Mouse (Mus musculus) urinary bladder, postnatal 14 days (tissue): ENCODE results near the gene Ccdc144b.
A peak's percentile ranks its signal among the peaks of the same experiment; 100 is the strongest.

Source experiments
- DNase-seq: peaks from one replicate; pipeline ENCODE4 v3.0.0; 2021; ENCODE audit warnings: low spot score

The Ccdc144b gene

GRCm38 (mm10) chr3:36025732-36026131 is 27.6 kb downstream of the Ccdc144b start:
- DNase-seq: no peak

GRCm38 (mm10) chr3:36011239-36011638 is 42.1 kb downstream of the Ccdc144b start:
- no peak for DNase-seq

GRCm38 (mm10) chr3:36008411-36009154 is 44.8 kb downstream of the Ccdc144b start:
- no peak for DNase-seq

- no peak for DNase-seq
These were observed 49.1 kb downstream of the Ccdc144b start for GRCm38 (mm10) chr3:36004028-36004895.

GRCm38 (mm10) chr3:36000275-36001239 is 52.8 kb downstream of the Ccdc144b start, which contains the start of gene Mccc1:
Mccc1 (minus strand) TSS chr3:36000678.
- DNase-seq: peak; percentile 93

GRCm38 (mm10) chr3:35994552-35995531 is 58.5 kb downstream of the Ccdc144b start:
- DNase-seq: no peak

GRCm38 (mm10) chr3:35990715-35991114 is 62.6 kb downstream of the Ccdc144b start:
- DNase-seq: no peak

- no peak for DNase-seq
These were observed 65.3 kb downstream of the Ccdc144b start for GRCm38 (mm10) chr3:35988031-35988430.

GRCm38 (mm10) chr3:35986266-35986665 is 67.1 kb downstream of the Ccdc144b start:
- no peak for DNase-seq

GRCm38 (mm10) chr3:35973551-35973950 is 79.8 kb downstream of the Ccdc144b start:
- peak; percentile 46 for DNase-seq

GRCm38 (mm10) chr3:35972985-35973384 is 80.4 kb downstream of the Ccdc144b start:
- no peak for DNase-seq

GRCm38 (mm10) chr3:35971149-35971548 is 82.2 kb downstream of the Ccdc144b start:
- DNase-seq: no peak

- no peak for DNase-seq
These were observed 82.9 kb downstream of the Ccdc144b start for GRCm38 (mm10) chr3:35970441-35970840.

- DNase-seq: no peak
These were observed 85.9 kb downstream of the Ccdc144b start for GRCm38 (mm10) chr3:35967366-35967921.

GRCm38 (mm10) chr3:35966493-35966892 is 86.9 kb downstream of the Ccdc144b start:
- DNase-seq: no peak

- no peak for DNase-seq
These were observed 88.4 kb downstream of the Ccdc144b start for GRCm38 (mm10) chr3:35964928-35965327.

GRCm38 (mm10) chr3:35963921-35964320 is 89.4 kb downstream of the Ccdc144b start:
- DNase-seq: no peak

GRCm38 (mm10) chr3:35963401-35963800 is 89.9 kb downstream of the Ccdc144b start:
- no peak for DNase-seq

GRCm38 (mm10) chr3:35962967-35963366 is 90.4 kb downstream of the Ccdc144b start:
- no peak for DNase-seq
